Mouse (Mus musculus) heart, postnatal 4 days (tissue): ENCODE measurements at regions not wholly inside any gene's neighbourhood (a gene's known extent, or its start where the extent isn't known, plus 50 kb on each side); places are given as distances from the start of the nearest gene placed in this dataset.

Source experiments
- DNase-seq: peaks from one replicate; pipeline ENCODE4 v3.0.0; 2021

DNA sequence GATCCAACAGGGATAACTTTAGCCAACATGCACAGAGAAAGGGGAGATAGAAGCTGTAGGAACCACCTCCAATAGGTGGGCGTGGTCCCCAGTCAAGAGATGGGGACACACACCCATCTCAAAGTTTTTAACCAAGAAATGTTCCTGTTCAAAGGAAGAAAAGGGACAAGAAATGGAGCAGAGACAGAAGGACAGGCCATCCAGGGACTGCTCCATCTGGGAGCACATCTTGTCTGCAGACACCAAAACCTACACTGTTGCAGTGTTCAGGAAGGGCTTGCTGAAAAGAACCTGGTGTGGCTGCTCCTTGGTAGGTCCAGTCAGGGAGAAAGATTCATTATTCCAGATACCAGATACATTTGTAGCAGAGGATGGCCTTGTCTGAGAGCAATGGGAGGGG is 676.5 kb upstream of the Foxg1 start:
- DNase-seq: no peak

DNA sequence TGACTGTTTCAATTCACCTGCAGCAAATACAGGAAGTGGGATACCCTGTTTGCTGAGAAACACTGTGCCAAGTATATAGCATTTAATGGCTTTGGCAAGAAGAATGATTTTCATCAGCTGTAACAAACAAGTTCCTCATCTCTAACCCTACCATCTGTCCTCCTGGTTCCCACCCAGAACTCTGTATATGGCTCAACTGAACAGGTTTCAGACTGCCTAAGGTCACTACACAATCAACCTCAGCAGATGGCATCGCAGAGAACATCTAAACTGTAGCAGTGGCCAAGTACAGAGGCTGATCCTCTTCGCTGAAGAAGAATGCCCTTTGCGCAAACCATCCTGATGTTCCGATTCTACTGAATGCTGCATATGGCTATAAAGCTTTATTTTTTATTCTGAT is 668.8 kb upstream of the Foxg1 start:
- DNase-seq: no peak

DNA sequence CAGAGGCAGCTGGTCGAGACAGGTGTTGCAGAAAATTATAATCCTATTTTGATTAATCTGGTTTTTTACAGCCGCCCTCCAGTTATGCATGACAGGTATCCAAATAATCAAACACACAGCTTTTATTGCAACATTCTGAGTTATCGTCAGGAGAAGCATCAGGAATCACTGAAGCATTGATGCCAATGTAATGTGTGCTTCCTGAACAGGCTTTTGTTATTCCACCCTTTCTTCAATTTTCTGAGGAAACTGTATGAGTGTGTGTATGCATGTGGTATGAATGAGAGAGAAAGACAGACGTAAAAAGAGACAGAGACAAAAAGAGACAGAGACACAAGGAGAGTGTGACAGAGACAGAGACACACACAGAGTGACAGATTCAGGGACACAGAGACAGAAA is 652.6 kb upstream of the Foxg1 start:
- no peak for DNase-seq

DNA sequence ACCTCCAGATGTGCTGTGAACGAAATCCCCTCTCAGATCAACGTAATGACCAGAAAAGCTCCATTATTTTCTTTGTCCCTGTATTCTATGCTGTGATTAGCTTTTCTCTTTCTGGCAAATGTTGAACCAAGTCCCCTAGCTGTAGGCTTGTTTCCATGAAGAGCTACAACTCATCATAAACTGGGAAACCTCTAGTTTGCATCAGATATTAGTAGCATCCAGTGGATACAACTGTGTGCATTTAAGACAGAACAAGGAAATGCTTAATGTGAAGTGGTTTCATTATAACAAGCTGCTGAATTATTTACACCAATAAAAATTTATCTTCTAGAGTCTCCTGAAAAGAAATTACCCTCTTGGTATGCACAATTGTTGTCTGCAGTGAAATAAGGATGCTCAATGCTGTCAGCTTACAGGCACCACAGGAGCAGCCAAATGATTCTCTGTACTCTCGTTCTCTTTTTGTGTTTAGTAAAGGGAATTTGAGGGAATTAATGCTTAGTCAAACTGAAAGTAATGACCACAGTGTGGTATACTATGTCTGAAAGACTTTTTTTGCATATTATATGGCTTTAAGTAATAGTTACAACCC is 623.6 kb upstream of the Foxg1 start:
- DNase-seq: no peak
